Mouse (Mus musculus) midbrain, embryonic 12.5 days (tissue): ENCODE measurements around the gene Plin5. TPM values are rescaled to one million over a fixed set of nuclear protein-coding genes. Genes with fewer than 3 reads are reported as not detected.

Source experiments
- ATAC-seq: fragments of 200-750 bp; cut with Nextera tagmentation; 2 replicates; pipeline ENCODE4 v1.8.0; 2017; ENCODE audit warnings: low read depth, moderate TSS enrichment, moderate library complexity; ENCODE audit not compliant: low FRiP score
- H3K27ac ChIP-seq: fragments of 300-500 bp; sonication (generic); replicated peaks from 2 replicates; pipeline ENCODE4 v1.5.1; 2016; ENCODE audit warnings: mild to moderate bottlenecking
- H3K27me3 ChIP-seq: fragments of 300-500 bp; sonication (generic); 2 replicates; pipeline ENCODE4 v1.6.1; 2016; ENCODE audit warnings: mild to moderate bottlenecking
- H3K36me3 ChIP-seq: fragments of 300-500 bp; sonication (generic); 2 replicates; pipeline ENCODE4 v1.6.1; 2016
- H3K4me1 ChIP-seq: fragments of 300-500 bp; sonication (generic); 2 replicates; pipeline ENCODE4 v1.6.1; 2016
- H3K4me2 ChIP-seq: fragments of 300-500 bp; sonication (generic); replicated peaks from 2 replicates; pipeline ENCODE4 v1.6.1; 2016; ENCODE audit warnings: mild to moderate bottlenecking, moderate library complexity
- H3K4me3 ChIP-seq: fragments of 300-500 bp; sonication (generic); 2 replicates; pipeline ENCODE4 v1.5.1; 2016; ENCODE audit warnings: mild to moderate bottlenecking
- H3K9ac ChIP-seq: fragments of 300-500 bp; sonication (generic); replicated peaks from 2 replicates; pipeline ENCODE4 v1.6.1; 2016; ENCODE audit warnings: mild to moderate bottlenecking, moderate library complexity
- H3K9me3 ChIP-seq: fragments of 300-500 bp; sonication (generic); 2 replicates; pipeline ENCODE4 v1.6.1; 2016; ENCODE audit warnings: mild to moderate bottlenecking
- WGBS: fragments of 180-500 bp; shearing (Covaris S2); methylation state at CpG from one replicate; pipeline ENCODE4 v1.1.7; 2016; 5-methylcytosine and 5-hydroxymethylcytosine counted together
- polyA plus RNA-seq: library from polyadenylated mRNA; unstranded; fragments of >200 nt; fragmentation: Nextera tagmentation; extraction: Ambion mirVana; gene quantifications from 2 replicates; pipeline ENCODE4 v1.2.1, GENCODE M21; 2016

Plin5 gene
- polyA plus RNA-seq, 1 experiment from 2014 or later = 0.14 TPM

- H3K4me3 ChIP-seq = no peak overlapping the region
- H3K4me1 ChIP-seq = no peaks in the 10 kb centered on the region
- H3K9me3 ChIP-seq = no peaks in the 10 kb centered on the region
- no peak overlapping the region for H3K27ac ChIP-seq
- H3K36me3 ChIP-seq = peaks cover 66% of the 10 kb centered on the region
- ATAC-seq = no peak
- H3K4me2 ChIP-seq = no peak overlapping the region
- 94% methylated on average over 9 of the region's 9 CpGs for WGBS
- H3K9ac ChIP-seq = no peak overlapping the region
- H3K27me3 ChIP-seq = no peaks in the 10 kb centered on the region
Measured at GRCm38 (mm10) chr17:56102927-56103326, 14.5 kb downstream of the Plin5 start.

- Histone ChIP-seq H3K27ac (no peak overlapping the region), H3K4me3 (no peak overlapping the region), H3K9ac (no peak overlapping the region), H3K4me2 (no peak overlapping the region), H3K27me3 (no peaks in the 10 kb centered on the region), H3K9me3 (no peaks in the 10 kb centered on the region), H3K4me1 (no peaks in the 10 kb centered on the region), H3K36me3 (peaks cover 69% of the 10 kb centered on the region)
- 89% methylated on average over 5 of the region's 5 CpGs for WGBS
- ATAC-seq = no peak
Measured at GRCm38 (mm10) chr17:56102158-56102557, 15.2 kb downstream of the Plin5 start.

- no peak overlapping the region for H3K27ac ChIP-seq
- no peak for ATAC-seq
- H3K4me3 ChIP-seq = no peak overlapping the region
- no peak overlapping the region for H3K9ac ChIP-seq
- H3K4me2 ChIP-seq = no peak overlapping the region
- no peaks in the 10 kb centered on the region for H3K4me1 ChIP-seq
- peaks cover 82% of the 10 kb centered on the region for H3K36me3 ChIP-seq
- WGBS = 94% methylated on average over 3 of the region's 3 CpGs
- no peaks in the 10 kb centered on the region for H3K27me3 ChIP-seq
- H3K9me3 ChIP-seq = no peaks in the 10 kb centered on the region
Measured at GRCm38 (mm10) chr17:56100811-56101210, 16.6 kb downstream of the Plin5 start.

- no peaks in the 10 kb centered on the region for H3K9me3 ChIP-seq
- H3K4me3 ChIP-seq = no peak overlapping the region
- H3K36me3 ChIP-seq = peaks cover 87% of the 10 kb centered on the region
- no peaks in the 10 kb centered on the region for H3K4me1 ChIP-seq
- H3K9ac ChIP-seq = no peak overlapping the region
- no peak overlapping the region for H3K27ac ChIP-seq
- no peaks in the 10 kb centered on the region for H3K27me3 ChIP-seq
- no peak overlapping the region for H3K4me2 ChIP-seq
- 89% methylated on average over 15 of the region's 15 CpGs for WGBS
- ATAC-seq = no peak
Measured at GRCm38 (mm10) chr17:56098711-56099572, 18.5 kb downstream of the Plin5 start.

GRCm38 (mm10) chr17:56098180-56098579 is 19.2 kb downstream of the Plin5 start:
- no peaks in the 10 kb centered on the region for H3K9me3 ChIP-seq
- no peak overlapping the region for H3K9ac ChIP-seq
- no peaks in the 10 kb centered on the region for H3K4me1 ChIP-seq
- H3K27me3 ChIP-seq = no peaks in the 10 kb centered on the region
- WGBS = 90% methylated on average over 8 of the region's 8 CpGs
- peaks cover 86% of the 10 kb centered on the region for H3K36me3 ChIP-seq
- H3K4me2 ChIP-seq = no peak overlapping the region
- ATAC-seq = no peak
- H3K4me3 ChIP-seq = no peak overlapping the region
- no peak overlapping the region for H3K27ac ChIP-seq

- no peak for ATAC-seq
- WGBS = 91% methylated on average over 12 of the region's 12 CpGs
- no peak overlapping the region for H3K4me3 ChIP-seq
- H3K9me3 ChIP-seq = no peaks in the 10 kb centered on the region
- H3K4me1 ChIP-seq = no peaks in the 10 kb centered on the region
- peaks cover 80% of the 10 kb centered on the region for H3K36me3 ChIP-seq
- H3K4me2 ChIP-seq = no peak overlapping the region
- H3K27me3 ChIP-seq = no peaks in the 10 kb centered on the region
- no peak overlapping the region for H3K27ac ChIP-seq
- no peak overlapping the region for H3K9ac ChIP-seq
Measured at GRCm38 (mm10) chr17:56096883-56097282, 20.5 kb downstream of the Plin5 start.

GRCm38 (mm10) chr17:56092794-56093193 is 24.6 kb downstream of the Plin5 start:
- Histone ChIP-seq H3K9ac (no peak overlapping the region), H3K27me3 (no peaks in the 10 kb centered on the region), H3K4me2 (no peak overlapping the region), H3K4me3 (no peak overlapping the region), H3K4me1 (no peaks in the 10 kb centered on the region), H3K27ac (no peak overlapping the region), H3K9me3 (no peaks in the 10 kb centered on the region), H3K36me3 (peaks cover 66% of the 10 kb centered on the region)
- no peak for ATAC-seq
- WGBS = 100% methylated on average over 1 of the region's 1 CpGs

GRCm38 (mm10) chr17:56092312-56092711 is 25.1 kb downstream of the Plin5 start:
- H3K9me3 ChIP-seq = no peaks in the 10 kb centered on the region
- H3K4me1 ChIP-seq = no peaks in the 10 kb centered on the region
- no peak overlapping the region for H3K9ac ChIP-seq
- no peak overlapping the region for H3K27ac ChIP-seq
- H3K4me2 ChIP-seq = no peak overlapping the region
- peaks cover 63% of the 10 kb centered on the region for H3K36me3 ChIP-seq
- H3K4me3 ChIP-seq = no peak overlapping the region
- WGBS = 92% methylated on average over 1 of the region's 1 CpGs
- H3K27me3 ChIP-seq = no peaks in the 10 kb centered on the region
- ATAC-seq = no peak

GRCm38 (mm10) chr17:56080781-56081585 is 36.4 kb downstream of the Plin5 start:
- Histone ChIP-seq H3K27me3 (no peaks in the 10 kb centered on the region), H3K4me2 (peak overlapping the region; percentile 99), H3K36me3 (peaks cover 22% of the 10 kb centered on the region), H3K4me3 (peak overlapping the region; percentile 94), H3K9ac (peak overlapping the region; percentile 98), H3K9me3 (no peaks in the 10 kb centered on the region), H3K4me1 (peaks cover 31% of the 10 kb centered on the region), H3K27ac (peak overlapping the region; percentile 65)
- peak; percentile 47 for ATAC-seq
- WGBS = 8% methylated on average over 8 of the region's 8 CpGs

- H3K9ac ChIP-seq = peak overlapping the region; percentile 98
- H3K9me3 ChIP-seq = no peaks in the 10 kb centered on the region
- peak overlapping the region; percentile 99 for H3K4me2 ChIP-seq
- peaks cover 17% of the 10 kb centered on the region for H3K36me3 ChIP-seq
- WGBS = 1% methylated on average over 11 of the region's 11 CpGs
- no peak for ATAC-seq
- peak overlapping the region; percentile 94 for H3K4me3 ChIP-seq
- H3K4me1 ChIP-seq = peaks cover 37% of the 10 kb centered on the region
- no peaks in the 10 kb centered on the region for H3K27me3 ChIP-seq
- H3K27ac ChIP-seq = peak overlapping the region; percentile 75
Measured at GRCm38 (mm10) chr17:56079921-56080320, 37.5 kb downstream of the Plin5 start.

- peak; percentile 94 for ATAC-seq
- Histone ChIP-seq H3K4me1 (peaks cover 41% of the 10 kb centered on the region), H3K9me3 (no peaks in the 10 kb centered on the region), H3K36me3 (peaks cover 12% of the 10 kb centered on the region), H3K4me2 (peak within 1 kb of the TSS; percentile 99), H3K27me3 (no peaks in the 10 kb centered on the region), H3K4me3 (peak within 1 kb of the TSS; percentile 94), H3K27ac (peak within 1 kb of the TSS; percentile 75), H3K9ac (peak within 1 kb of the TSS; percentile 98)
- under 1% methylated on average over 61 of the region's 61 CpGs for WGBS
Measured at GRCm38 (mm10) chr17:56078880-56079795, 38.3 kb downstream of the Plin5 start, which contains the start of gene Hdgfl2. Hdgfl2 (plus strand) TSS chr17:56079634.
